Mouse (Mus musculus) hindbrain, embryonic 15.5 days (tissue): ENCODE data around the gene Samd7. TPM values are rescaled to one million over a fixed set of nuclear protein-coding genes. Genes with fewer than 3 reads are reported as not detected.
A peak's percentile ranks its signal among the peaks of the same experiment; 100 is the strongest.

Experiments used
- ATAC-seq: fragments of 200-750 bp; cut with Nextera tagmentation; 2 replicates; pipeline ENCODE4 v1.8.0; 2017; ENCODE audit warnings: low read depth, moderate number of reproducible peaks, moderate TSS enrichment; ENCODE audit not compliant: low FRiP score
- H3K27ac ChIP-seq: fragments of 300-500 bp; sonication (generic); replicated peaks from 2 replicates; pipeline ENCODE4 v1.5.1; 2015; ENCODE audit warnings: mild to moderate bottlenecking, inconsistent platforms
- H3K27me3 ChIP-seq: fragments of 300-500 bp; sonication (generic); 2 replicates; pipeline ENCODE4 v1.6.1; 2015; ENCODE audit warnings: control low read depth, inconsistent platforms
- H3K36me3 ChIP-seq: fragments of 300-500 bp; sonication (generic); 2 replicates; pipeline ENCODE4 v1.6.1; 2015; ENCODE audit warnings: control low read depth, inconsistent platforms
- H3K4me1 ChIP-seq: fragments of 300-500 bp; sonication (generic); replicated peaks from 2 replicates; pipeline ENCODE4 v1.6.1; 2015; ENCODE audit warnings: control low read depth, inconsistent platforms
- H3K4me2 ChIP-seq: fragments of 300-500 bp; sonication (generic); 2 replicates; pipeline ENCODE4 v1.6.1; 2015; ENCODE audit warnings: moderate library complexity, mild to moderate bottlenecking, inconsistent platforms
- H3K4me3 ChIP-seq: fragments of 300-500 bp; sonication (generic); 2 replicates; pipeline ENCODE4 v1.5.1; 2015; ENCODE audit warnings: mild to moderate bottlenecking, inconsistent platforms
- H3K9ac ChIP-seq: fragments of 300-500 bp; sonication (generic); 2 replicates; pipeline ENCODE4 v1.6.1; 2015; ENCODE audit warnings: inconsistent platforms
- H3K9me3 ChIP-seq: fragments of 300-500 bp; sonication (generic); 2 replicates; pipeline ENCODE4 v1.6.1; 2016; ENCODE audit warnings: control low read depth, inconsistent platforms
- WGBS: fragments of 180-500 bp; shearing (Covaris S2); methylation state at CpG from one replicate; pipeline ENCODE4 v1.1.7; 2015; 5-methylcytosine and 5-hydroxymethylcytosine counted together
- polyA plus RNA-seq: library from polyadenylated mRNA; unstranded; fragments of >200 nt; fragmentation: Nextera tagmentation; extraction: Ambion mirVana; gene quantifications from 2 replicates; pipeline ENCODE4 v1.2.1, GENCODE M21; 2015

The Samd7 gene
- polyA plus RNA-seq, 1 experiment from 2014 or later: 0.06 TPM

- Histone ChIP-seq H3K27ac (no peak overlapping the region), H3K4me2 (no peak overlapping the region), H3K4me1 (0 out of 2 replicates have a peak, but pooled peaks cover 5% of the 10 kb centered on the region), H3K27me3 (no peaks in the 10 kb centered on the region), H3K9ac (no peak overlapping the region), H3K9me3 (no peaks in the 10 kb centered on the region), H3K4me3 (no peak overlapping the region), H3K36me3 (no peaks in the 10 kb centered on the region)
- 51% methylated on average over 10 of the region's 10 CpGs for WGBS
- ATAC-seq: no peak
These were observed 21.8 kb upstream of the Samd7 start for GRCm38 (mm10) chr3:30724105-30724824.

- no peak overlapping the region for H3K4me3 ChIP-seq
- H3K4me2 ChIP-seq: no peak overlapping the region
- 0 out of 2 replicates have a peak, but pooled peaks cover 5% of the 10 kb centered on the region for H3K4me1 ChIP-seq
- no peak overlapping the region for H3K27ac ChIP-seq
- no peaks in the 10 kb centered on the region for H3K9me3 ChIP-seq
- H3K36me3 ChIP-seq: no peaks in the 10 kb centered on the region
- no peak overlapping the region for H3K9ac ChIP-seq
- H3K27me3 ChIP-seq: no peaks in the 10 kb centered on the region
- 81% methylated on average over 10 of the region's 10 CpGs for WGBS
- ATAC-seq: no peak
These were observed 21.1 kb upstream of the Samd7 start for GRCm38 (mm10) chr3:30724848-30725465.

DNA sequence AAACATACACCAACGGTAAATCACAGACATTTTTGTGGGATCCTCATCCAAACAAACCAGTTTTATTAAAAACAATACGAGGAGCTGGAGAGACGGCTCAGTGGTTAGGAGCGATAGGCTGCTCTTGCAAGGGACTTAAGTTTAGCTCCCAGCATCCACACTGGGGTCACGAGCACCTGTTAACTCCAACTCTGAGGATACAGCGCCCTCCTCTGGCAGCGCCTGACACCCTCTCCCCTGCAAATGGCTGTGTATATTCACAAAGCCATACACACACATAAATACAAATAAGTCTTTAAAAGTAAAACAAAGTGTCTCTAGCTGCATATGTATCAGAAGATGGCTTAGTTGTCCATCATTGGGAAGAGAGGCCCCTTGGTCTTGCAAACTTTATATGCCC lies 20.6 kb upstream of the Samd7 start:
- ATAC-seq: no peak
- Histone ChIP-seq H3K4me3 (no peak overlapping the region), H3K27ac (no peak overlapping the region), H3K36me3 (no peaks in the 10 kb centered on the region), H3K9ac (no peak overlapping the region), H3K27me3 (no peaks in the 10 kb centered on the region), H3K4me2 (no peak overlapping the region), H3K4me1 (0 out of 2 replicates have a peak, but pooled peaks cover 5% of the 10 kb centered on the region), H3K9me3 (no peaks in the 10 kb centered on the region)
- 83% methylated on average over 7 of the region's 7 CpGs for WGBS

GRCm38 (mm10) chr3:30727209-30727608 lies 18.9 kb upstream of the Samd7 start:
- no peaks in the 10 kb centered on the region for H3K36me3 ChIP-seq
- no peak for ATAC-seq

GRCm38 (mm10) chr3:30729046-30729445 lies 17.0 kb upstream of the Samd7 start:
- H3K9me3 ChIP-seq: no peaks in the 10 kb centered on the region
- H3K27me3 ChIP-seq: no peaks in the 10 kb centered on the region
- no peak overlapping the region for H3K4me2 ChIP-seq
- WGBS: 95% methylated on average over 5 of the region's 5 CpGs
- no peak overlapping the region for H3K27ac ChIP-seq
- no peak overlapping the region for H3K4me3 ChIP-seq
- no peak for ATAC-seq
- no peak overlapping the region for H3K9ac ChIP-seq
- H3K4me1 ChIP-seq: no peaks in the 10 kb centered on the region
- no peaks in the 10 kb centered on the region for H3K36me3 ChIP-seq

More at GRCm38 (mm10) chr3:30727209-30727608, 18.9 kb upstream of the Samd7 start:
- Histone ChIP-seq H3K9me3 (no peaks in the 10 kb centered on the region), H3K9ac (no peak overlapping the region), H3K27ac (no peak overlapping the region), H3K27me3 (no peaks in the 10 kb centered on the region), H3K4me1 (0 out of 2 replicates have a peak, but pooled peaks cover 5% of the 10 kb centered on the region), H3K4me2 (no peak overlapping the region), H3K4me3 (no peak overlapping the region)
- WGBS: 81% methylated on average over 4 of the region's 4 CpGs

GRCm38 (mm10) chr3:30736809-30737208 lies 9.3 kb upstream of the Samd7 start:
- Histone ChIP-seq H3K9me3 (no peaks in the 10 kb centered on the region), H3K36me3 (no peaks in the 10 kb centered on the region), H3K27ac (no peak overlapping the region), H3K9ac (no peak overlapping the region), H3K4me1 (0 out of 2 replicates have a peak, but pooled peaks cover 5% of the 10 kb centered on the region), H3K4me2 (peak overlapping the region; percentile 20; the same call in 1 of the 2 replicates), H3K4me3 (no peak overlapping the region), H3K27me3 (no peaks in the 10 kb centered on the region)
- WGBS: 50% methylated on average over 9 of the region's 9 CpGs
- ATAC-seq: peak; percentile 63; the same call in 1 of the 2 replicates

DNA sequence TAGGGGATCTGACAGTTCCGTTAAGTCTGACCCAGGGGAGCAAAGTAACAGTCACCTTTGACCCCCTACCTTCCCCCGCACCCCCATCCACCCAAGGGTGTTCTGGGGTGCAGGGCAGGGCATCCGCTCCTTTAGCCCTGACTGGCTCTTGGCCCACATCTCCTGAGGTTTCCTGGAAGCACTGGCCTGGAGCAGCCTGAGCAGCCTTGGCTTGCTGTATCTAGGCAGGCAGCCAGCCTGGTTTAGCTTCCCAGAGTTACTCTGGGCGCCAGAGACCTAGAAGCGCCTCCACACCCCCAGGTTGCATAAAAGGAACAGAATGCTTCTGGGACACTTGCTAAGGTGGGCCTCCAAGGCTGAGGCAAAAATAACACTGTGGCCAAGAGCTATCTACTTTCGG lies 4.8 kb upstream of the Samd7 start:
- no peak overlapping the region for H3K27ac ChIP-seq
- ATAC-seq: no peak
- H3K4me1 ChIP-seq: 0 out of 2 replicates have a peak, but pooled peaks cover 5% of the 10 kb centered on the region
- H3K9me3 ChIP-seq: 0 out of 2 replicates have a peak, but pooled peaks cover 5% of the 10 kb centered on the region
- no peaks in the 10 kb centered on the region for H3K27me3 ChIP-seq
- no peak overlapping the region for H3K4me2 ChIP-seq
- H3K9ac ChIP-seq: no peak overlapping the region
- no peak overlapping the region for H3K4me3 ChIP-seq
- WGBS: 85% methylated on average over 6 of the region's 6 CpGs
- H3K36me3 ChIP-seq: no peaks in the 10 kb centered on the region

- H3K27ac ChIP-seq: no peak overlapping the region
- WGBS: 93% methylated on average over 7 of the region's 7 CpGs
These were observed 3.2 kb upstream of the Samd7 start for GRCm38 (mm10) chr3:30742891-30743290.

DNA sequence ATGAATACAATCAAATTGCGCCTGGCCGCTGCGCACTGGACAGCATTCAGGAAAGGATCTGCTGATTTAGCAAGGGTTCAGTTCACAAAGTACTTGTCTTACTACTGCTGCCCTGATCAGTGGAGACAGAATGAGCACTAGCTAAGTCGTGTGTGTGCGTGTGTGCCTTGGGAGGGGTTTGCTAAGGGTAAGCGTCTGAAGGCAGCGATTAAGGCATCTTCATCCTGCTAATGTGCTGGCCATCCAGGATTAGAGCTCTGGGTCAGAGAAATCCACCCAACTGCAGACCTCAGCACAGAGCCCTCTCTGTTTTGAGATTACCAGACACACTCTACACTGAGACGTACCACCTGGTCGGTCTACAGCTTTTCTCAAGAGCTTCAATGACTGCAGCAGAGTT lies 2.2 kb downstream of the Samd7 start:
- no peaks in the 10 kb centered on the region for H3K27me3 ChIP-seq
- no peak overlapping the region for H3K27ac ChIP-seq
- no peaks in the 10 kb centered on the region for H3K36me3 ChIP-seq
- no peak overlapping the region for H3K4me2 ChIP-seq
- H3K4me3 ChIP-seq: no peak overlapping the region
- H3K9ac ChIP-seq: no peak overlapping the region
- H3K9me3 ChIP-seq: 0 out of 2 replicates have a peak, but pooled peaks cover 5% of the 10 kb centered on the region
- 93% methylated on average over 9 of the region's 9 CpGs for WGBS
- no peak for ATAC-seq
- H3K4me1 ChIP-seq: no peaks in the 10 kb centered on the region

More at GRCm38 (mm10) chr3:30742891-30743290, 3.2 kb upstream of the Samd7 start:
- H3K4me1 ChIP-seq: no peaks in the 10 kb centered on the region
- no peaks in the 10 kb centered on the region for H3K27me3 ChIP-seq
- H3K4me2 ChIP-seq: no peak overlapping the region
- ATAC-seq: no peak
- no peak overlapping the region for H3K9ac ChIP-seq
- no peak overlapping the region for H3K4me3 ChIP-seq
- H3K9me3 ChIP-seq: 0 out of 2 replicates have a peak, but pooled peaks cover 5% of the 10 kb centered on the region
- no peaks in the 10 kb centered on the region for H3K36me3 ChIP-seq

DNA sequence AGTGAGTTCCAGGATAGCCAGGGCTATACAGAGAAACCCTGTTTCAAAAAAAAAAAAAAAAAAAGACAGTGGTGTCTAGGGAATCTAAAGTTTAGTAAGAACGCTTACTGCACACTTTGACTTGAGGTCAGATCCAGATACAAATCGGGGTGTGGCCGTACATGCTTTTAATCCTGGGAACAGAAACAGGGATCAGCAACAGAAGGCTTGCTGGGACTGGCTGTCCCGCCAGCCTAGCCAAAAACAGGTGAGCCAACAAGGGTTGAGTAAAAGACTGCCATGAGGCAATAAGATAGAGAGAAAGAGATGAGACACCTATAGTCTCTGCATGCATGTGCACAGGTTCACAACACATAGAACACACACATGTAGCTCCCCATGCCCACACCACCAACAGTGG lies 8.6 kb downstream of the Samd7 start:
- Histone ChIP-seq H3K27me3 (no peaks in the 10 kb centered on the region), H3K4me3 (no peak overlapping the region), H3K27ac (no peak overlapping the region), H3K36me3 (no peaks in the 10 kb centered on the region), H3K9me3 (no peaks in the 10 kb centered on the region), H3K9ac (no peak overlapping the region), H3K4me1 (no peaks in the 10 kb centered on the region), H3K4me2 (no peak overlapping the region)
- no peak for ATAC-seq
- WGBS: 95% methylated on average over 4 of the region's 4 CpGs

DNA sequence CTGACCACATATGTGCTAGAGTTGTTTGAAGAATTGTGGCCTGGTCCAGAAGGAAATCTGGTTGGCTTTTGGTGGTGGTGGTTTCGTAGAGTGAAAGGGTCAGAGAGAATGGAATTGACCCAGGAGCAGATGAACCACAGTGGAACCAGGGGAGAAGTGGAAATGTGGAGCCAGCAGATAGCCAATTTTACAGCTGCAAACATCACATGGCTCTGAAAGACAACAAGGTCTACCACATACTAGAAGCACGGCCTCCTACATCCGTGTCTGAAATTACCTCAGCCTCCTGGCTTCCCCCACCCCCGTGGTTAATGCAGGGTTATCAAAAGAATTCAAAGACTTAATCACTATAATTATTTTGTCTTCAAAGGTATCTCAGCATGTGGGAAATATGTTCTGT lies 18.8 kb downstream of the Samd7 start:
- Histone ChIP-seq H3K4me3 (no peak overlapping the region), H3K27me3 (no peaks in the 10 kb centered on the region), H3K4me1 (no peaks in the 10 kb centered on the region), H3K36me3 (no peaks in the 10 kb centered on the region), H3K27ac (no peak overlapping the region), H3K9ac (no peak overlapping the region), H3K4me2 (no peak overlapping the region), H3K9me3 (no peaks in the 10 kb centered on the region)
- 89% methylated on average over 4 of the region's 4 CpGs for WGBS
- ATAC-seq: no peak

DNA sequence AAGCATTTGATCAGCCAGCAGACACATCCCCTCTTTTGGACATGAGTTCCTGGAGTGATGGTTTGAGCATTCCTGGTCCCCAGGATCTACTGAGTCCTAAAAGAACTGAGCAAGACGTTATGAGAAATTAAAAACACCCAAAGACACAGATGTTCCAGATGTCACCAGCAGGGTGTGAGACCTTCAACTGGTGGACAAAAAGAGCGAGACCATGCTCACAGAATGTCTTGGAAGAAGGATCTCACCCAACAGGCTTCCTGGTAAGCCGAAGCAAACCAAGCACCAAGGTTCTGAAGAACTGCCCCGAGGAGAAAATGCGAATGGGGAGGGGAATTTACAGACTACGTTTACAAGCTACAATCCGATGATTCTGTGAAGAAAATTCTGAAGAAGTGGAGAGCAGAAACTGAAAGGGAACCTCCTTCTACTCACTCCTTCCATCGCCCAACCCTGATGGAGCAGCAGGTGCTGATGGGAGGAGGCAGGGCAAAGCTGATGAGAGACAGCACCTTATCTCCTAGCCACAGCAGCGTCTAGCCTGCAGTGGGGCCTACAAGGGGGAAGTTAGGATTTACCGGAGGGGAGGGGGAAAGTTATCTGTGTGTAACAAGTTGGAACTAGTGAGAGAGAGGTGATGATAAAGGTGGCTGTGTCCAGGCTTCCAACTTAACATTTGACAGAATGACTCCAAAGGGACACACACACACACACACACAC lies 19.4 kb downstream of the Samd7 start:
- Histone ChIP-seq H3K27me3 (no peaks in the 10 kb centered on the region), H3K27ac (no peak overlapping the region), H3K36me3 (no peaks in the 10 kb centered on the region), H3K9ac (no peak overlapping the region), H3K4me1 (no peaks in the 10 kb centered on the region), H3K9me3 (no peaks in the 10 kb centered on the region), H3K4me2 (no peak overlapping the region), H3K4me3 (no peak overlapping the region)
- ATAC-seq: no peak
- 84% methylated on average over 10 of the region's 10 CpGs for WGBS
